Mouse (Mus musculus) forebrain, embryonic 12.5 days (tissue): ENCODE results near the gene Smg1. TPM values are rescaled to one million over a fixed set of nuclear protein-coding genes. Genes with fewer than 3 reads are reported as not detected.

ENCODE experiments used
- ATAC-seq: fragments of 200-750 bp; cut with Nextera tagmentation; 2 replicates; pipeline ENCODE4 v1.8.0; 2017; ENCODE audit warnings: moderate TSS enrichment; ENCODE audit not compliant: low FRiP score
- H3K27ac ChIP-seq: fragments of 300-500 bp; sonication (generic); 2 replicates; pipeline ENCODE4 v1.5.1; 2016; ENCODE audit warnings: mild to moderate bottlenecking
- H3K27me3 ChIP-seq: fragments of 300-500 bp; sonication (generic); 2 replicates; pipeline ENCODE4 v1.6.1; 2016; ENCODE audit warnings: mild to moderate bottlenecking
- H3K36me3 ChIP-seq: fragments of 300-500 bp; sonication (generic); replicated peaks from 2 replicates; pipeline ENCODE4 v1.6.1; 2016; ENCODE audit warnings: mild to moderate bottlenecking
- H3K4me1 ChIP-seq: fragments of 300-500 bp; sonication (generic); 2 replicates; pipeline ENCODE4 v1.6.1; 2016
- H3K4me2 ChIP-seq: fragments of 300-500 bp; sonication (generic); 2 replicates; pipeline ENCODE4 v1.6.1; 2016; ENCODE audit warnings: mild to moderate bottlenecking, moderate library complexity
- H3K4me3 ChIP-seq: fragments of 300-500 bp; sonication (generic); replicated peaks from 2 replicates; pipeline ENCODE4 v1.5.1; 2016; ENCODE audit warnings: mild to moderate bottlenecking
- H3K9ac ChIP-seq: fragments of 300-500 bp; sonication (generic); 2 replicates; pipeline ENCODE4 v1.6.1; 2016; ENCODE audit warnings: mild to moderate bottlenecking
- H3K9me3 ChIP-seq: fragments of 300-500 bp; sonication (generic); 2 replicates; pipeline ENCODE4 v1.6.1; 2016
- WGBS: fragments of 180-500 bp; shearing (Covaris S2); methylation state at CpG from one replicate; pipeline ENCODE4 v1.1.7; 2016; 5-methylcytosine and 5-hydroxymethylcytosine counted together
- polyA plus RNA-seq: library from polyadenylated mRNA; unstranded; fragments of >200 nt; fragmentation: Nextera tagmentation; extraction: Ambion mirVana; gene quantifications from 2 replicates; pipeline ENCODE4 v1.2.1, GENCODE M21; 2016

Smg1 gene
- polyA plus RNA-seq, 1 experiment from 2014 or later: 24.2 TPM

DNA sequence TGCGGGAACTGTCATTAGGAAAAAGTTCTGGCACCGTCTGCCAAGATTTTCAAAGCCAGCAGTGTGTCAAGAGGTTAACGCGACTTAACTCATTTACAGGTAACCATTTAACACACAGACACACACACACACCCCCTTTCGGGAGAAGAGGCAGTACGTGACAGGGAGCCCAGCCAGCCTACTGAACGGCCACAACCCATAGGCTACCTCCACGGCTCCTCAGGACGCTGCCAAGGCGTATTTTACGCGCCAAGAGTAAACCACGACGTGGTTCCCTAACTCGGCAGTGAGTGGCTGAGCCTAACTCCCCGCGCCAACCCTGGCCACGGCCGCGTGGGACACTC lies 128.0 kb downstream of the Smg1 start:
- Histone ChIP-seq H3K27me3 (no peaks in the 10 kb centered on the region), H3K27ac (peak overlapping the region; percentile 91), H3K4me2 (peak overlapping the region; percentile 94), H3K4me3 (peak overlapping the region; percentile 86), H3K36me3 (peaks cover 69% of the 10 kb centered on the region), H3K9me3 (no peaks in the 10 kb centered on the region), H3K9ac (peak overlapping the region; percentile 99), H3K4me1 (peaks cover 53% of the 10 kb centered on the region)
- ATAC-seq: peak; percentile 64; the same call in 1 of the 2 replicates
- under 1% methylated on average over 20 of the region's 20 CpGs for WGBS

DNA sequence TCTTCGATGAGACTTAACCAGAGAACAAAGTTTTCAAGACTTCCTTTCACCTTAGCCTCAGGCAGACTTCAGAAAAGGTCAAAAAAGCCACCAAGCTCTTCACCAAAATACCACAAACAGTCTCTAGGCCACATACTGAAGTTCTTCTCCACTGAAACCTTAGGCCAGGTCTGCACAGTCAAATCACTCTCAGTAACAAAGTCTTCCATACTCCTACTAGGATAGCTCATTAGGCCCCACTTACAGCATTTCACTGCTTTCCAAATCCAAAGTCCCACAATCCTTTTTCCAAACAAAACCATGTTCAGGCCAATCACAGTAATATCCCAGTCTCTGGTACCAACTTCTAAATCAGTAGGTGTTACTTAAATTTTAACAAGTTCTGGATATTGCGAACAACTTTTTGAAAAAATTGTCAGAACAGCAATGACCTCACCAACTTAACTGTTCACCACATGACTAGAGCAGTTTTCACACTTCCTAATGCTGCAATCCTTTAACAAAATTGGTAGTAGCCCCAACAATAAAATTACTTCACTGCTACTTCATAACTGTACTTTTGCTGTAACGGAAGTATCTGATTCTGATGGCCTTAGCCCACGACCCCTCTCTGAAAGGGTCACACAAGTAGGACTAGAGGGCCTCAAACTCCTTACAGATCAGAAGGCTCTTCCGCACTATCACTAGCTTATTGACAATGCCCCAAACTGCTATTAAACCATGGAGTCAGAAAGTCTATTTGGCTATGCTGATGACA lies 129.8 kb downstream of the Smg1 start:
- H3K27ac ChIP-seq: no peak overlapping the region
- peaks cover 57% of the 10 kb centered on the region for H3K4me1 ChIP-seq
- 80% methylated on average over 5 of the region's 5 CpGs for WGBS
- no peaks in the 10 kb centered on the region for H3K27me3 ChIP-seq
- H3K9ac ChIP-seq: peak overlapping the region; percentile 99; the same call in 1 of the 2 replicates
- peak overlapping the region; percentile 94 for H3K4me2 ChIP-seq
- H3K4me3 ChIP-seq: peak overlapping the region; percentile 86
- H3K36me3 ChIP-seq: peaks cover 69% of the 10 kb centered on the region
- no peaks in the 10 kb centered on the region for H3K9me3 ChIP-seq
- no peak for ATAC-seq

DNA sequence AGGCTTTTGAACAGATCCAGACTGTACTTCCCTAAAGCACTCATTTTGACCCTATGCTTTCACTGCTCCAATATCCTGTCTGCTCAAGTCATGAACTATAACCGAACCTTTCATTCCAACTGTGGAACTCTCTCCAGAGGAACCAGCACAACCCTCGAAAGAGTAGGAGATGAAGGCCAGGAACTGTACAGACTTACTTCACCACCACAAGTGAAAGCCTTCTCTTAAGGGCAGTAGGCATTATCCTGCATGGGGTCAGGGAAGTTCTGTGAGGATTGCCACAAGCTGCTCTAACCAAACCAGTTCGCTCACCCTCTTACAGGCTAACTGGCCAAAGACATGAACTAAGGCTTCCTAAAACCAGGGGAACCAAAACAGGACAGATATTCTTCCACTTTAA lies 132.3 kb downstream of the Smg1 start:
- no peak overlapping the region; the same call in 1 of the 2 replicates for H3K9ac ChIP-seq
- WGBS: 84% methylated on average over 3 of the region's 3 CpGs
- peak overlapping the region; percentile 24 for H3K4me2 ChIP-seq
- peaks cover 54% of the 10 kb centered on the region for H3K4me1 ChIP-seq
- no peak overlapping the region for H3K4me3 ChIP-seq
- no peak for ATAC-seq
- H3K27me3 ChIP-seq: no peaks in the 10 kb centered on the region
- H3K36me3 ChIP-seq: peaks cover 86% of the 10 kb centered on the region
- H3K27ac ChIP-seq: no peak overlapping the region
- no peaks in the 10 kb centered on the region for H3K9me3 ChIP-seq

DNA sequence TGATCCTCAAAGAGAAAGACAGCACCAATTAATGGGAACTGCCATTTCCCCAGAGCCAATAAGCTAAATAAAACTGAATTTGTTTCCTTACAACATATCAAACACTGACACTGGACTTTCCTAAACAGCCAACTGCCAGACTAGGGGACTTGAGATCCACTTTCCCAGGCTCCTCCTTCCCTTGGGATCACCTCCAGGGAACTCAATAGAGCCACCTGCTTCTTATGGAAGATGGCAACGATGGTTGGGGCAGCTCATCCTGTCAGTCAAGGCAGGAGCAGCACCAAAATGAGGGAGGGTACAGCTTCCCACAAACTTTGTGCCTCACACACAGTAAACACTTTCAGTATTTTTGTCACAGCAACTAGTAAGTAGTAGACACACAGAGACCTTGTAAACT lies 135.8 kb downstream of the Smg1 start:
- no peak for ATAC-seq
- H3K27ac ChIP-seq: no peak overlapping the region
- H3K4me2 ChIP-seq: no peak overlapping the region
- H3K4me3 ChIP-seq: no peak overlapping the region
- H3K9me3 ChIP-seq: no peaks in the 10 kb centered on the region
- H3K27me3 ChIP-seq: no peaks in the 10 kb centered on the region
- H3K4me1 ChIP-seq: peaks cover 29% of the 10 kb centered on the region
- WGBS: 60% methylated on average over 1 of the region's 1 CpGs
- no peak overlapping the region for H3K9ac ChIP-seq
- H3K36me3 ChIP-seq: peaks cover 83% of the 10 kb centered on the region

DNA sequence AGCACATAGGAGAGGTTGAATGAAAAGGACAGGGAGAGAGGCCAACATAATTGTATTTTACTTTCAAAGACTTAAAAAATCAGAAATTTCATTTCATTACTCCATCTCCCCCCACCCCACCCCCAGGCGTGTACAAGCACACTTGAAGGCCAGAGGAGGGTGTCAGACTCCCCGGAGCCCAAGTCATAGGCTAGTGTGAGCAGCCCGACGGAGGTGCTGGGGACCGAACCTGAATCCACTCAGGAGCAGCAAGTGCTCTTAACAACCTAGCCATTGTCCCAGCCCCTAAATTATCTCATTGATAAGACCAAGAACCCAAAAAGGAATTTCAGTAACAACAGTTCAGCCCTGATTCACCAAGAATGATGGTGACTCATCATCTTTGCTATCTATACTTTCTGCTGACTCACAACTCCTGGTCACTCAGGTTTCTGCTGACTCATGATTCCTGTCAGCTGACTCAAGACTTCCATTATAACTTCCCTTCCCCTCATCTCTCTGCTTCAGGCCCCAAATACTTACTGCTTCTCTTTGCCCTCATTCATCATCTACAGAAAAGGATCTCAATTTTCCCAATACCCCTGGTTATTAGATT lies 138.9 kb downstream of the Smg1 start:
- no peak for ATAC-seq
- WGBS: 79% methylated on average over 5 of the region's 5 CpGs
- peaks cover 52% of the 10 kb centered on the region for H3K36me3 ChIP-seq

DNA sequence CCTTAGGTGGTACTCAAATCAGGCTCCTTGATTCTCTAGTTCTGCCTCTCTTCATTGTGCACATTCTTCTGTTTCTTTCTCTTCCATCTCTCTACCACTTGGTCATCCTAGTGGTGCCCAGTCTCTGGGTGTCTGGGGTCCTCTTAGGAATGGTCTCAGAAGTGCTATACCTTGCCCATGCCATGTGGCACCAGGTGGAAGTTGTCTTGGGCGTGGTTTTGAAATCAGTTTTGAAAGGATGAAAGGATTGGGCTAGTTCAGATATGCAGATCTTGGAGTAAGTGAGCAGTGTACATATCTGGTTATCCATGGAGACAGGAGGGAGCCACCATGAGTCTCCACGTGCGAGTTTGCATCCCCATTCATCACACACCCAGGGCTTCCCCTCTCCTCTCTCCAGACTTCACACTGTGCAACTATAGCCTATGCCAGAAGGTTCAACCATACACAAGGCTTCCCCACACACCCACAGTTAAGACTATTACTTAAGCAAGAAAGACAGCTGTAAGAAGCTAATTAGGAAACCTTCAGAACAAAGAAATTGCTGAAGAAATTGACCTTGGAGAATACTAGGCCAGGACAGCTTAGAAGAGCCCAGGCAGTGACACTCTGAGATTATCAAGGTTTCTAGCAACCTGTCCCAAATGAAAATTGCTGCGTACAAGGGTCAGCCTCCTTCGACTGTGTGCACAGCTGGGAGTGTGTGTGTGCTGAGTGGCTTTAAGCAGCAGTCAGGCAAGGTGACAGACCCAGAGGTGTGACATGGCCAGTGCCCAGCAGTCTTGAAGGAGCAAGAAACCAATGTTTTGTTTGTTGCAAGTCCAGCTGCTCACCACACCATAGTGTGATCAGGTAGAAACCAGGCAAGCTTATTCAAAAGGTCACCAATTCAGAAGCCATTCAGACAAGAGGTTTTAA lies 139.7 kb downstream of the Smg1 start:
- no peak overlapping the region for H3K4me2 ChIP-seq
- peak overlapping the region; percentile 19; the same call in 1 of the 2 replicates for H3K27ac ChIP-seq
- H3K27me3 ChIP-seq: no peaks in the 10 kb centered on the region
- H3K36me3 ChIP-seq: peaks cover 44% of the 10 kb centered on the region
- H3K4me3 ChIP-seq: no peak overlapping the region
- ATAC-seq: no peak
- H3K9ac ChIP-seq: no peak overlapping the region
- H3K4me1 ChIP-seq: peaks cover 4% of the 10 kb centered on the region; the same call in 1 of the 2 replicates
- no peaks in the 10 kb centered on the region for H3K9me3 ChIP-seq
- 46% methylated on average over 5 of the region's 5 CpGs for WGBS

More for the DNA sequence above, 138.9 kb downstream of the Smg1 start:
- H3K27me3 ChIP-seq: no peaks in the 10 kb centered on the region
- no peak overlapping the region for H3K27ac ChIP-seq
- H3K9me3 ChIP-seq: no peaks in the 10 kb centered on the region
- H3K4me2 ChIP-seq: no peak overlapping the region
- H3K9ac ChIP-seq: no peak overlapping the region
- no peak overlapping the region for H3K4me3 ChIP-seq
- H3K4me1 ChIP-seq: peaks cover 4% of the 10 kb centered on the region; the same call in 1 of the 2 replicates

DNA sequence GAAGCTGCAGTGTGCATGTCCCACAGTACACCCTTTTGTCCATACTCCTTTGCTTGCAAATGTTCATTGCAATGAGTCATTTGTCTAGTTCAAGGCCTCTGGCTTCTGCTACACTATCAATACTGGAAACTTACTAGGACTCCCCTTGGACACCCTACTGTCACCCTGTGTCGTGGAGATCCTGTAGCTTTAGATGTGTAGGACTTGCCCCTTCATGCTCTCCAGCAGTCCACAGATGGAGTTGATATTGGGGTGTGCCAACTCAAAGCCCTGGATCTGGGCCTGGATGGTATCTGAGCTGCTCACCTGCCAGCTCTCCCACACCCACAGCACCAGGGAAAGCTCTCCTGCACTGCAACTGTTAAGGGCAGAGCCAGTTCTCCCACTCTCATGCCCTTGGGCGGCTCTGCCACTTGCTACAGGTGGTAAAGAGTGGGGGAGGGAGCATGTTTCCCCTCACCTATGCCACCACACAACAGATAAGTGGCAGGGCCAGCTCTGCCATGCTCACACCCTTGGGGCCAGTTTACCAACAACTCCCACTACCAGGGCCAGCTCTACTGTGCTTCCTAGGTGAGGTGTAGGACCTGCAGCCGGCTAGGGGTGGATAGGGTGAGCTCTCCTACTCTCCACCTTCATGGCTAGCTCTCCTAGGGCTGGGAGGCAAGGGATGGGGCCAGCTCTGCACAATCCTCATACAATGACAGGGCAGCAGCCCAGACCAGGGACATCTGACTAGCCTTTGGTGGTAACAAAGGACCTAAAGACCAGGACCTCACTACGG lies 140.6 kb downstream of the Smg1 start:
- Histone ChIP-seq H3K9ac (no peak overlapping the region), H3K4me1 (peaks cover 4% of the 10 kb centered on the region; the same call in 1 of the 2 replicates), H3K4me2 (no peak overlapping the region), H3K9me3 (no peaks in the 10 kb centered on the region), H3K27ac (peak overlapping the region; percentile 27), H3K4me3 (no peak overlapping the region), H3K36me3 (peaks cover 35% of the 10 kb centered on the region), H3K27me3 (no peaks in the 10 kb centered on the region)
- ATAC-seq: peak; percentile 27
- 53% methylated on average over 4 of the region's 4 CpGs for WGBS

DNA sequence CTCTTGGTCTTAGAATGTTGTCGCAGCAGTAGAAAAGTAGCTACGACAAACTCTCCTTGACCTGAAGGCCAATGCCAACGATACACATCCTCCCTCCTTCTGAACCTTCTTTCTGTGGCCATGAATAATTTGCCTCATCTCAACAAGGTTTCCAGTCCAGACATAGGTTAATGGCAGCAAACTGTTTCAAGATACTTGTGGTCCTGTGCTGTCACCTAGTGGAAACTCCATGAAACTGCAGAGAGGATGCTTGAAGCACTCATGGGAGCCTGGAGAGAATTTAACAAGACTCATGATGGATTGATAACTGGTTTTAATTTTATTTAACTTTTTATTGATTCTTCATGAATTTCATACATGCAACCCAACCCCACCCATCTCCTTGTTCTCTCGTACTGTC lies 141.2 kb downstream of the Smg1 start:
- H3K9me3 ChIP-seq: no peaks in the 10 kb centered on the region
- no peak overlapping the region for H3K4me2 ChIP-seq
- 50% methylated on average over 4 of the region's 4 CpGs for WGBS
- no peaks in the 10 kb centered on the region for H3K27me3 ChIP-seq
- H3K27ac ChIP-seq: no peak overlapping the region
- peaks cover 4% of the 10 kb centered on the region; the same call in 1 of the 2 replicates for H3K4me1 ChIP-seq
- no peak overlapping the region for H3K4me3 ChIP-seq
- no peak overlapping the region for H3K9ac ChIP-seq
- H3K36me3 ChIP-seq: peaks cover 29% of the 10 kb centered on the region
- ATAC-seq: peak; percentile 24; the same call in 1 of the 2 replicates

DNA sequence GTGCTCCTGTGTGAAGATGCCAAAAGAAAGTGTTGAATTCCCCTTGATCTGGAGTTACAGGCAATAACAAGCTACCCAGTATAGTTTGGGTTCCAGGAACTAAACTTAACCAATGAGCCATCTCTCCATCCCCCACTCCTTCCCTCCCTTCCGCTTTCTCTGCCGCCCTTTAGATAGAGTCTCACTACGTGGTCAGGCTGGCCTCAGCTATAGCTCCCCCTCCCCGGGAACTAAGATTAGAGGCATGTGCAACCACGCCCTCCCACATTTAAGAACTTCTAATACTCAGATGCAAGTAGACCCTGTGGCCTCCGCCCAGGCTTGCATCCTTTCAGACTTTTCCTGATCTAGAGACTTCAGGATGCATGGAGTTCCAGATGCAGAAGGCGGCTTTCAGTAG lies 145.9 kb downstream of the Smg1 start:
- no peak overlapping the region for H3K4me2 ChIP-seq
- H3K36me3 ChIP-seq: no peaks in the 10 kb centered on the region
- H3K9ac ChIP-seq: no peak overlapping the region
- no peaks in the 10 kb centered on the region for H3K27me3 ChIP-seq
- no peaks in the 10 kb centered on the region for H3K9me3 ChIP-seq
- 76% methylated on average over 7 of the region's 7 CpGs for WGBS
- H3K4me1 ChIP-seq: no peaks in the 10 kb centered on the region; the same call in 1 of the 2 replicates
- H3K4me3 ChIP-seq: no peak overlapping the region
- no peak for ATAC-seq
- no peak overlapping the region for H3K27ac ChIP-seq
